Mouse (Mus musculus): ENCODE measurements around the gene Tcf7l1.

Tcf7l1 gene

GRCm38 (mm10) chr6:72747156-72747555, 41.9 kb downstream of the Tcf7l1 start:
- DNase-seq (ENCODE audit: low spot score in 2 of 2): no peak

- DNase-seq (ENCODE audit: low spot score in 2 of 2): no peak
These were observed 43.3 kb downstream of the Tcf7l1 start for GRCm38 (mm10) chr6:72745781-72746180.

- DNase-seq (ENCODE audit: low spot score in 2 of 2): no peak
These were observed 44.8 kb downstream of the Tcf7l1 start for GRCm38 (mm10) chr6:72744144-72744800.

GRCm38 (mm10) chr6:72743624-72744041, 45.4 kb downstream of the Tcf7l1 start:
- no peak for DNase-seq (ENCODE audit: low spot score in 2 of 2)

GRCm38 (mm10) chr6:72742331-72742730, 46.7 kb downstream of the Tcf7l1 start:
- DNase-seq (ENCODE audit: low spot score in 2 of 2): no peak

- DNase-seq (ENCODE audit: low spot score in 2 of 2): no peak
These were observed 48.2 kb downstream of the Tcf7l1 start for GRCm38 (mm10) chr6:72740596-72741421.

GRCm38 (mm10) chr6:72736872-72737271, 52.2 kb downstream of the Tcf7l1 start:
- DNase-seq (ENCODE audit: low spot score in 2 of 2): no peak

- peak in 1 of 2 experiments; percentile 34 for DNase-seq (ENCODE audit: low spot score in 2 of 2)
These were observed 53.8 kb downstream of the Tcf7l1 start for GRCm38 (mm10) chr6:72735206-72735605.

GRCm38 (mm10) chr6:72733375-72733774, 55.7 kb downstream of the Tcf7l1 start:
- DNase-seq (ENCODE audit: low spot score in 2 of 2): no peak

GRCm38 (mm10) chr6:72732109-72732508, 56.9 kb downstream of the Tcf7l1 start:
- no peak for DNase-seq (ENCODE audit: low spot score in 2 of 2)

- DNase-seq (ENCODE audit: low spot score in 2 of 2): no peak
These were observed 58.5 kb downstream of the Tcf7l1 start for GRCm38 (mm10) chr6:72730560-72730849.

- DNase-seq (ENCODE audit: low spot score in 2 of 2): no peak
These were observed 59.1 kb downstream of the Tcf7l1 start for GRCm38 (mm10) chr6:72729831-72730559.

- DNase-seq (ENCODE audit: low spot score in 2 of 2): no peak
These were observed 61.2 kb downstream of the Tcf7l1 start for GRCm38 (mm10) chr6:72727826-72728225.

- no peak for DNase-seq (ENCODE audit: low spot score in 2 of 2)
These were observed 64.4 kb downstream of the Tcf7l1 start for GRCm38 (mm10) chr6:72724494-72725180.

GRCm38 (mm10) chr6:72723731-72724385, 65.2 kb downstream of the Tcf7l1 start:
- no peak for DNase-seq (ENCODE audit: low spot score in 2 of 2)

GRCm38 (mm10) chr6:72723143-72723542, 65.9 kb downstream of the Tcf7l1 start:
- DNase-seq (ENCODE audit: low spot score in 2 of 2): no peak

- no peak for DNase-seq (ENCODE audit: low spot score in 2 of 2)
These were observed 68.2 kb downstream of the Tcf7l1 start for GRCm38 (mm10) chr6:72720852-72721251.

GRCm38 (mm10) chr6:72714726-72715125, 74.3 kb downstream of the Tcf7l1 start:
- DNase-seq (ENCODE audit: low spot score in 2 of 2): no peak

- DNase-seq (ENCODE audit: low spot score in 2 of 2): no peak
These were observed 74.8 kb downstream of the Tcf7l1 start for GRCm38 (mm10) chr6:72714250-72714649.

GRCm38 (mm10) chr6:72711508-72712081, 77.5 kb downstream of the Tcf7l1 start:
- no peak for DNase-seq (ENCODE audit: low spot score in 2 of 2)

GRCm38 (mm10) chr6:72710897-72711507, 78.1 kb downstream of the Tcf7l1 start:
- no peak for DNase-seq (ENCODE audit: low spot score in 2 of 2)

Measured in spleen, postnatal 10 days (tissue).